Mouse (Mus musculus) frontal cortex, postnatal 10 days (tissue): Measurements from ENCODE around the gene Hist1h2ab.
"Not testable (repeated sequence)": the region's sequence is repeated elsewhere in the genome, so short reads cannot be mapped to it uniquely, and the experiment has no call there.

Source experiments
- DNase-seq, 2 experiments: peaks; one replicate each; pipeline ENCODE4 v3.0.0; 2022; ENCODE audit warnings: low spot score in 2 of 2, mixed read lengths in 1 of 2

The Hist1h2ab gene

DNA sequence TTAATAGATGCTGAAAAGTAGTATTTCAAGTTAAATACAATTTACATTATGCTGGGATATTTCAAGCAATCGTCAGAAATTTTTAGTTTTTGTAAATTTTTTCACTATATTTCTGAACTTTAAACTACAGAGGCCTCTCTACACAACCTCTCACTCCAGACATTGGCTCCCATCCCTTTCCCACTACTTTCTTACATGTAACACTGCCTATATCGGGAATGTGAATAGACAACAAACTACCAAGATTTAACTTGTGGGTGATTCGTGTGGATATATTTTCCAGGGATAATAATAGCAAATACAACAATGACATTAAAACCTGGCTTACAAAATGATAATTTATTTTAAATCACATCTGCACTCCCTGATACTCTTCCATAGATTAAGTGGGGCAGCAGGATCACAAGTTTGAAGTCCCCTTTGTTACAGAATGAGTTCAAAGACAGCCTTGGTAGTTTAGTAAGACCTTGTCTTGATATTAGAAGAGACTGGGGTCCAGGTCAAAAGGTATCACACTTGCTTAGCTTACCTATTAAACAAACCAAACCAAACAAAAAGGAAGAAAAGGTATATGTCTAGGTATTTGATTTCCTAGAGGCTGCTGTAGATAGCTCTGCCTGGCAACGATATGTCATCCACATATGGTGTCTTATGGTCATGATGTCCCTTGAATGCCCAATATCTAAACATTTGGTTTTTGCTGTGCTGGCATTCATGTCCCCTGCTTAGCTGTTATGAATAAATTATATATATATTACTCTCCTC is 2.6 kb downstream of the Hist1h2ab start:
- DNase-seq, result no peak

DNA sequence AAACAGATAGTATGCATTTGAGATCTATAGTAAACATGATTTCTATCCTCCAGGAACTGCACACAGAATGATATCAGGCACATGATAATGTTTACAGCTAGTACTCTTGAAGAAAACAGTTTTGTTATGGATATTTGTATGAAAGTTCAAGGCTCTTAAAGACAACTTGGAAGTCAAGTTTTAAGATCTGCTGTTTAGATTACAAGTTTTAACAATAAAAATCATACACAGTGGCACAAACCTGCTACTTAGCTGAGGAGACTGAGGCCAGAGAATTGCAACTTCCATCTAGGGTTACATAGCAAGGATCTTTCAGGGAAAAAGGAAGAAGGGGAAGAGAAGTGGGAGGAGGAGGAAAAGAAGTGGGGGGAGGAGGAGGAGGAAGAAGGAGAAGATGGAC is 4.1 kb downstream of the Hist1h2ab start:
- no peak for DNase-seq

DNA sequence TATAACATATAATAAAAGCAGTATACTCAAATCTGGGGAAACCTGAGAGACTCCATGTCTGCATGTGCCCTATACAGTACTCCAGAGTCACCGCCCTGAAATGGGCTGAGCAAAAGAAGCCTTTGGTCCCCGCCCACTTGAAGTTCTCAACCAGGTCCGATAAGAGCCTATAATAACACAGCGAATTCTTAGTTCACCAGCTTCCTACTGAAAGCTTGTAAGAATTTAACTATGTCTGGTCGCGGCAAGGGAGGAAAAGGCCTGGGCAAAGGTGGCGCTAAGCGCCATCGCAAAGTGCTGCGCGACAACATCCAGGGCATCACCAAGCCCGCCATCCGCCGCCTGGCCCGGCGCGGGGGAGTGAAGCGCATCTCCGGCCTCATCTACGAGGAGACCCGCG is 5.9 kb downstream of the Hist1h2ab start, which contains the start of gene Hist1h4b:
Gene Hist1h4b (plus strand): TSS at position 224 of the 400 bp plus-strand sequence.
- DNase-seq, result peak; percentile 84 to 85

DNA sequence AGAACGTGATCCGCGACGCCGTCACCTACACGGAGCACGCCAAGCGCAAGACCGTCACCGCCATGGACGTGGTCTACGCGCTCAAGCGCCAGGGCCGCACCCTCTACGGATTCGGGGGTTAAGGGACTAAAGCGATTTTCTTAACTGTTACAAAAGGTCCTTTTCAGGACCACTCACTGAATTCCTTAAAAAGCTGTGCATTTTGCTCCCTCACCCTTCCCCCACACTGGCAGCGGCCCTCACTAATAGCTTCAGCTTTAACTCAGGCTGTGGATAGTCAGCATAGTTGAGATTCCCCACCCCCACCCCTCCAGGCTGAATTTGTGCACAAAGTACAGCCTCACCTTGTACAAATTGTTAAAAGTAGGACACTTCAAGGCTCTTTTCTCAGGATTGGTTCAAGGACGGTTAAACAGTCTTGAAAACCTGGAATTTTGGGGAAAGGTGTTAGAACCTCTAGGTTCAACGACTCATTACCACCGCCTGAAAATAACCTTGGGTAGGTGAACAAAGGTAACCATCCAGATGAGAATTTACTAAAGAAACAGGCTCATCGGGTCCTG is 6.4 kb downstream of the Hist1h2ab start:
- no peak for DNase-seq

DNA sequence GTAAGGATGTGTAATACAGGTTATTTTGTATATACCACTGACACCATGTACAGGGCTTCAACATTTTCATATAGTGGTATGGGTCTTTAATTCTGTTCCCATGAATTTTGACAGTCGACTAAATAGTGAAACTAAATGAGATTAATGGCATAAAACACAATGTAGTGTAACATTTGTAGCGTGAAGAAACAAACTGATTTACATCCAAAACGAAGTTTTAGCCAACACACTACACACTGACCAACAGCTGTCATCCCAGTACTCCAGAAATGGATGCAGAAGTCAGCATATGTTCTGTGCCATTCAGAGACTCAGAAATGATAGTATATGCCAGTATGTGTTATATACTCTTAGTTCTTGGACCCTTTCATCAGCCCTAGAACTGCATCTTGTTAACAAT is 7.0 kb downstream of the Hist1h2ab start:
- no peak for DNase-seq

DNA sequence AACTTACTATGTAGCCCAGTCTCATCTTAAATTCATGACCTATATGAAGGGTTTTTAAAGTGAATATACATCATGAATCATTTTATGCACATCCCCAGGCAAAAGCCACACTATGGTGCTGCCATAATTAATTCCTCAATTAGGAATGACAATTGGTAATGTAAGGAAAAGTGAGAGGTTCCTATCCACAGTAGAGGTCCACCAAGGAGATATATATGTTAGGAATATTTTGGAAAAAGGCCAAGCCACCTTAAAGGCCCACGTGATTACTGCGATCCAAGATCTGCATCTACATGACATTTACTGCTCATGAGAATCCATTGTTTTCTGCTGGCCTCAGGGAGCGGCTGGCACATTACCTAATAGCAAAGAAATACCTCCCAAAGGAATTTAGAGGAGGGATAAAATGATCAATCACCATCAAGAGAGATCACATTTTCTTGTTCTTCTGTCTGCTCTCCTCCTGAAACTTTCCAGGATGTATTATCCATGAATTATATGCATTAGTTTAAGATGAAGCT is 8.4 kb downstream of the Hist1h2ab start:
- DNase-seq, result no peak

DNA sequence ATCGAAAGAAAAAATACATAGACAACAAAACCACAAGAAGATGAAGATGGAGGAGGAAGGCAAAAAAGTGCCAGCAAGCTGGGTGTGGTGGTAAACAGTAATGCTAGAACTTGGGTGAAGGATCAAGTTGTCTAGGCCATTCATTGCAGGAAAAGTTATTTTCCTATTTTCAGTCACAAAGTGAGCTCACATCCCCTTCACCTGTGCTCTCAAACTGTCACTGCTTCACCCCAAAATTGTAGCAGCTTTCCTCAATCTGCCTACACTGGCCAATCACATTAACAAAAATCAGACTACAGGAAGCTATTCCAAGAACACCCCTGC is 9.0 kb downstream of the Hist1h2ab start:
- DNase-seq, result no peak

DNA sequence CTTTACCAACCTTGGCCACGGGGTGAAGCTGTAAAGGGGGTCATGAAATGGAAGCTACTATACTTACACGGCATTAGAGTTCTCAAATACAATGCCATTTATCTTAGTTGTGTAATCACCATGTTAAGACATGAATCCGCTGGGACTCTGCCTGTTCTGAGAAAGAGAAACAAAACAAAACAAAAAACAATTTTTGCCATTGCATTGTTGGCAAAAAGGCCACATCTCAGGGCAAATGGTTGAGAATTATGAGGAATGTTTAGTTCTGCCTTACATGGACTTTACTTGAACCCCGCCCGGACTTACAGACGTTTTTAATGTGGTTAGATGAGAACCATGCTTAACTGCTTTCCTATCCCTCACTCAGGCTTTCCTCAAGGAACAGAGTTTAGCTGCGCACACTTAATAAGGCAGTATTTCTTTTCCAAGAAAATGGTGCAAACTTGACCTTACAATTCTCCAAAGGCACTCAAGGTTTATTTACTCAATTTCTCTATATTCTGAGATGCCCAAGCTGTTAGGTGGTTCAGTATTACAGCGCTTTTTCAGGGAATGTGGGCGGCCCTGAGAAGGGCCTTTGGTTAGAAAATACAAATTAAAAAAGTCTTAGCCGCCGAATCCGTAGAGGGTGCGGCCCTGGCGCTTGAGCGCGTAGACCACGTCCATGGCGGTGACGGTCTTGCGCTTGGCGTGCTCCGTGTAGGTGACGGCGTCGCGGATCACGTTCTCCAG is 9.5 kb downstream of the Hist1h2ab start:
- no peak for DNase-seq

DNA sequence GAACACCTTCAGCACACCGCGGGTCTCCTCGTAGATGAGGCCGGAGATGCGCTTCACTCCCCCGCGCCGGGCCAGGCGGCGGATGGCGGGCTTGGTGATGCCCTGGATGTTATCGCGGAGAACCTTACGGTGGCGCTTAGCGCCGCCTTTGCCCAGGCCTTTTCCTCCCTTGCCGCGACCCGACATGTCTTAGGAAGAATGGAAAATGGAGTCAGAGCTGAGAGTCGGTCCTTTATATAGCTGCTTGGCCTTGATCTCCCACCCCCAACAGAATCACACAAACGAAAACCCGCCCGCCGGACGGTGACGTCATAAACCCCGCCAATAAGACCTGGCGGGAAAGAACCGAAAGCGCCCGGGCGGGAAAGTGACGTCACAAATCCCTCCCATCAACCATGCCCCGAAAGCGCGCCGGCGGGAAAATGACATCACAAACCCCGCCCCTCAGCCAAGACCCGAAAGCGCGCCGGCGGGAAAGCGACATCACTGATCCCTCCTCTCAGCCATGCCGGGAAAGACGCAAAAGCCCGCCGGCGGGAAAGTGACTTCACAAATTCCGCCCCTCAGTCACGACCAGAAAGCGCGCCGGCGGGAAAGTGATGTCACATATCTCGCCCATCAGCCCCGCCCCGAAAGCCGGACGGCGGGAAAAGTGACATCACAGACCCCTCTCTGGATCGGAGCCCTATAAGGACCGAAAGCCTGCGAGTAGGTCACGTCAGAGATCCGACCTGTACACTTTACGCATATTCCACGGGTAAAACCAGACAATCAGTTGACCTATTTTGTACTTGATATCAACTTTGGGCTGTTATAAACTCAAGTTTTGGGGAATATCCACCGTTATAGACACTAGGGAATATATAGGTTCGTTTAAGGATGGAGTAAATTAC is 10.3 kb downstream of the Hist1h2ab start, which contains the start of gene Hist1h4a:
Gene Hist1h4a (minus strand): TSS at position 259 of the 893 bp plus-strand sequence.
- DNase-seq, result peak; percentile 98 to 99

DNA sequence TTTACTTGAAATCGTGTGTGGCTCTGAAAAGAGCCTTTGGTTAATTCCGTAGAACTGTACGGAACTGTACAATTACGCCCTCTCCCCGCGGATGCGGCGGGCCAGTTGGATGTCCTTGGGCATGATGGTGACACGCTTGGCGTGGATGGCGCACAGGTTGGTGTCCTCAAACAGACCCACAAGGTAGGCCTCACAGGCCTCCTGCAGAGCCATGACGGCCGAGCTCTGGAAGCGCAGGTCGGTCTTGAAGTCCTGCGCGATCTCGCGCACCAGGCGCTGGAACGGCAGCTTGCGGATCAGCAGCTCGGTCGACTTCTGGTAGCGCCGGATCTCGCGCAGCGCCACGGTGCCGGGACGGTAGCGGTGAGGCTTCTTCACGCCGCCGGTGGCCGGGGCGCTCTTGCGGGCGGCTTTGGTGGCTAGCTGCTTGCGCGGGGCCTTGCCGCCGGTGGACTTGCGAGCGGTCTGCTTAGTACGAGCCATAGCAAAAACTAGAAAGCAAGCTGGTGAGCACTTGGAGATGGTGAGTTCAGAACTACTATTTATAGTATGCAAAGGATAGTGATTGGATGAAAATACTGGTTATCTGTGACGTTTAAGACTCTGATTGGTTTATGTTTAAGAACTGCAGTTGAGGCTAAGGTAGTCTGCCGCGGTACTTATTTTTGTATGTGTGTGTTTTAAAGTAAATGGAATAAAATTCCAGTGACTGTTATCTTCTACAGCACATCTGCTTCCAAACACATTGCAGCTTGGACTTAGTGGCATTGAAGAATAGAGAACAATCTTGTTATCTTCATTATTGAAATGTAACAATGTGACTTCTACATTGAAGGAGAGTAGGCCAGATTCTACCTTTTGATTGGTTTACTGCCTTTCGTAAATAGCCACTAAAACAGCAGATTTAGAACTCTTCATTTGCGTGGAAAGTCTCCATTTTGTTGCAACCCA is 11.2 kb downstream of the Hist1h2ab start, which contains the start of gene Hist1h3a:
Gene Hist1h3a (minus strand): TSS at position 516 of the 951 bp plus-strand sequence.
- DNase-seq, result peak; percentile 49 to 56

DNA sequence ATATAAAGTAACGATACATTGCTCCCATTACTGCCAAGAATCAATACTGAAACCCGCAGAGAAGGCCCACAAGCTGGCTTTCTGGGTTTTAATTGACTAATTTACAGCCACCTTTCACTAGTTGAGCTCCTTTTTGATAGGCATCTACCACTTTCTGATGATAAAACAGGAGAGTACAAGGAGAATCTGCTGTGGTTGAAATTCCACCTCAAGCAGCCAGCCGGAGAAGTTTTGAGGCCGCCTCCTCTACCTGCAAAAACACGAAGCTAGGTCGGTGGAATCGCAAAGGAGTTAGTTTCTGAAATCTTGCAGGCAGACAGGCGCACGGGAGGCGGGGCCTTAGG is 12.3 kb downstream of the Hist1h2ab start:
- DNase-seq, result no peak

DNA sequence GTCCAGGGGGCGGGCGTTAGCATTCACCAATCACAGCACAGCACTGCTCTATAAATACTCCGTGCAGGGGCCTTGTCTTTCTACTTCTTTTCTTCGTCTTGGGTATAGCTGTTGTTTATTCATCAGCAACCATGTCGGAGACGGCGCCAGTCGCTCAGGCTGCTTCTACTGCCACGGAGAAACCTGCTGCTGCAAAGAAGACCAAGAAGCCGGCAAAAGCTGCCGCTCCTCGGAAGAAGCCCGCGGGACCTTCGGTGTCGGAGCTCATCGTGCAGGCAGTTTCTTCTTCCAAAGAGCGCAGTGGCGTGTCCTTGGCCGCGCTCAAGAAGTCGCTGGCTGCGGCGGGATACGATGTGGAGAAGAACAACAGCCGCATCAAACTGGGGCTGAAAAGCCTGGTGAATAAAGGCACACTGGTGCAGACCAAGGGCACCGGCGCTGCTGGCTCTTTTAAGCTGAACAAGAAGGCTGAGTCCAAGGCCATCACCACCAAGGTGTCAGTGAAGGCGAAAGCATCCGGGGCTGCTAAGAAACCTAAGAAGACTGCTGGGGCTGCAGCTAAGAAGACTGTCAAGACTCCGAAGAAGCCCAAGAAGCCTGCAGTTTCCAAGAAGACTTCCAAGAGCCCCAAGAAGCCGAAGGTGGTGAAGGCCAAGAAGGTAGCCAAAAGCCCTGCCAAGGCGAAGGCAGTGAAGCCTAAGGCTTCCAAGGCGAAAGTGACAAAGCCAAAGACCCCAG is 12.8 kb downstream of the Hist1h2ab start, which contains the start of gene Hist1h1a:
Gene Hist1h1a (plus strand): TSS at position 81 of the 738 bp plus-strand sequence.
- DNase-seq, result peak; percentile 77 to 78

DNA sequence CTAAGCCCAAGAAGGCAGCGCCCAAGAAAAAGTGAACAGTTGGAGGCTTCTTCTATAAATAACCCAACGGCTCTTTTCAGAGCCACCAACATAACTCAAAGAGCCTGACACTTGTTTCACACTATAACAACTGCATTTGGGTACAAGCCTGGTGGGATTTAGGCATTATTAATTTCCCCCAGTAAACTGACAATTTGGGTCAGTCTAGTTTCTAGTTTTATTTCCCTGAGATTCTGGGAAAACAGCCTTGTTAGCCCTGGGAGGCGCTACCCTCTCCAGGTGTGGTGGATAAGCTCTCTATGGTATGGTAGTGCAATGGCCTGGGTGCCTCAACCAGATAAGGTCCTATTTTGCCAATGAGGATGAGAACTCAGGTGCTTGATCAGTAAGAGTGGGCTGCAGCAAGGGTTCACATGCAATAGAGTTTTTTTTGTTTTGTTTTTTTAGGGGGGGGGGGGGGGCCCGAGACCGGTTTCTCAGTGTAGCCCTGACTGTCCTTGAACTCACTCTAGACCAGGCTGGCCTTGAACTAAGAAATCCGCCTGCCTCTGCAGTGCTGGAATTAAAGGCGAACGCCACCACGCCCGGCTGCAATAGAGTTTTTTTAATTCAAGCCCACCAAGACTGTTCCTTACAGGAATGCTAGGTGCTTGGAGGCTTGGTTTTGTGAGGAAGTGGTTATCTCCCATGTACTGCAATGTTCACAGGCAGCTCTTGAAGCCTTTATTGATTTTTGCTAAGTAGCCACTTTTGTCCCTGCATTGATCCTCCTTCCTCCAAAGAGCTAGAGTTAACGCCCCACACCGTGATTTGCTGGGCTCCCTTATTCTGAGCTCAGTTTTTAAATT is 13.6 kb downstream of the Hist1h2ab start:
- no peak for DNase-seq

DNA sequence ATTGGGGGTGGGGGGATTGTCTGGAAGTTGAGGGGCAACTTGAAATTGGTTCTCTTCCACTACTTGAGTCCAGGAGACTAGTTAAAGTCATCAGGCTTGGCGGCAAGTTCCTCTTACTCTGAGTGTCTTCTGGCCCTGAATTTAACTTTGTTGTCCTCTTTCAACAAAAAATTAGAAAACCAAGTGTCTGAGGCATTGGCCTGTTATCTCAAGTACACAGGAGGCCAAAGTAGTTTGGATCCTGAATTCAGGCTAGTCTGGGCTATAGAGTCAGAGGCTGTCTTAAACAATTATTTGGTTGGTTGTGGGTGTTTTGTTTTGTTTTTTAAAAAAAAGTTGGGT is 14.2 kb downstream of the Hist1h2ab start:
- no peak for DNase-seq

DNA sequence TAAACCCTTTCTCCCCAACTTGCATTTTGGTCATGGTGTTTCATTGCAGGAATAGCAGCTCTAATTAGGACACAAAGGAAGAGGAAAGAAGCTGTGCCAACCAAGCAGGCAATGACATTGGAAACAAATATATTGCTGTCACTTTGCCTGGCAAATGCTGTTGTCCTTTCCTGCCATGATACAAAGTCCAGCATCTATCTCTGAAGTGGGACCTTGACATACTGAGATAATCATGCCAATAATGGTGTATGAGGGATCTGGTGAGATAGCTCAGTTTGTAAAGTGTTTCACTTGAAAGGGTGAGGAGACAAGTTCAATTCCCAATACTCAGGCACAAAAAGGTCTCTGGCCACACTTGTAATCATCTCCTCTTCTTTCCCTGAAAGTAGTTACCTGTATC is 15.8 kb downstream of the Hist1h2ab start:
- no peak for DNase-seq

DNA sequence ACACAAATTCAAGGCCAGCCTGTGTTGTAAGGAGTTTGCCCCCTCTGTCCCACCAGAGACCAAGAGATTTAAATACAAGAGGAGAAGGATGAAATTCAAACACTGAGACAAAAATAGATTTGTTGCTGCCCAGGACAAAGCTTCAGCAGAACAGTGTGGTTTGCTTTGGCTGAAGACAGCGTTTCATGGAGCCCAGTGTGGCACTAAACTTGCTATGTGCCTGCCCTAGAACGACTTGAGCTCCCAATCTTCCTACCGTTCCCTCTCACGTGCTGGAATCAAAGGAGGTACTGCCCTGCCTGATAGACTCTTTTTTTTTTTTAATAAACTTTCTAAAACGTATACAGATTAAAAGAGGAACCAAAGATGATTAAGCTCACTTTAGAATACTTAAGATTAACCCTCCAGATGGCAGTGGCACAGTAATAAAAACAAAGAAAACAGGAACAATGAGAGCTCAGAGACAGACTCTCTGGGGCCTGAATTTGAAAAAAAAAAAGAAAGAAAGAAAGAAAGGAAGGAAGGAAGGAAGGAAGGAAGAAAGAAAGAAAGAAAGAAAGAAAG is 18.0 kb downstream of the Hist1h2ab start:
- DNase-seq, result no peak

DNA sequence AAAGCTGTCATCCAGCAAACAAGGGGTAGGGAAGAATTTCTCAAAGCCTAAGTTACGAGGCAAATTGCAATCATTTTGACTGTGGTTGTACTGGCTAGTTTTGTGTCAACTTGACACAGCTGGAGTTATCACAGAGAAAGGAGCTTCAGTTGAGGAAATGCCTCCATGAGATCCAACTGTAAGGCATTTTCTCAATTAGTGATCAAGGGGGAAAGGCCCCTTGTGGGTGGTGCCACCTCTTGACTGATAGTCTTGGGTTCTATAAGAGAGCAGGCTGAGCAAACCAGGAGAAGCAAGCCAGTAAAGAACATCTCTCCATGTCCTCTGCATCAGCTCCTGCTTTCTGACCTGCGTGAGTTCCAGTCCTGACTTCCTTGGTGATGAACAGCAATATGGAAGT is 18.7 kb downstream of the Hist1h2ab start, which contains the start of gene Trim38:
Gene Trim38 (plus strand): TSS at position 301 of the 400 bp plus-strand sequence.
- DNase-seq, result not testable (repeated sequence)
